Mouse (Mus musculus) thymus, postnatal 4 days (tissue): ENCODE results near the gene G3bp2.

Experiments used
- DNase-seq: peaks from one replicate; pipeline ENCODE4 v3.0.0; 2021

The G3bp2 gene

GRCm38 (mm10) chr5:92009827-92010226 is 73.7 kb downstream of the G3bp2 start:
- DNase-seq = no peak

GRCm38 (mm10) chr5:92003011-92003410 is 80.5 kb downstream of the G3bp2 start:
- DNase-seq = peak; percentile 28
